In genomic region chr7:100495581-100496251, GRCm38 (mm10) we compare ENCODE assay signal across 7 mouse cellular contexts. TPM values are rescaled to one million over a fixed set of nuclear protein-coding genes. Genes with fewer than 3 reads are reported as not detected.
DNase-seq lines count a peak whose midpoint lies in the region; ATAC-seq lines count a peak whose summit lies in the region.

No protein-coding gene starts in this region.

- DNase-seq in Muller cell, postnatal 12 days (ENCODE audit: inconsistent ontology term): peak; percentile 52
- DNase-seq in frontal cortex, postnatal 14 days (ENCODE audit: low spot score in 2 of 2): peak; percentile 55 to 78
- peak; percentile 80 for DNase-seq in intestine, embryonic 14.5 days (ENCODE audit: low spot score)
- peak; percentile 75 to 85 for DNase-seq in left cerebral cortex, postnatal 10 days (ENCODE audit: extremely low spot score in 1 of 2, low spot score in 2 of 2)
- peak; percentile 69 to 73 for DNase-seq in right cerebral cortex, postnatal 36 days (ENCODE audit: low spot score in 2 of 2)

- H3K4me1 ChIP-seq in brown adipose tissue, adult 24 weeks (ENCODE audit: control insufficient read depth, insufficient read depth, insufficient read length, low read length): peaks cover 9% of the 10 kb centered on the region; the same call in 1 of the 2 replicates
- H3K4me1 ChIP-seq in intestine, embryonic 14.5 days (replicated peaks; ENCODE audit: control insufficient read depth, insufficient read depth, low read length): peaks cover 39% of the 10 kb centered on the region

- WGBS in intestine, embryonic 14.5 days: 19% methylated on average over 11 of the region's 11 CpGs

- H3K9ac ChIP-seq in intestine, embryonic 14.5 days (ENCODE audit: low read length): peak overlapping the region; percentile 16; the same call in 1 of the 2 replicates

- H3K9me3 ChIP-seq in intestine, embryonic 14.5 days (ENCODE audit: control insufficient read depth, low read length): no peaks in the 10 kb centered on the region

- peaks cover 26% of the 10 kb centered on the region for H3K36me3 ChIP-seq in intestine, embryonic 14.5 days (ENCODE audit: control insufficient read depth, insufficient read depth, low read length)

- peak; percentile 54 for ATAC-seq in intestine, embryonic 14.5 days (replicated peaks; ENCODE audit: low FRiP score, low TSS enrichment, low read depth)
- peak; percentile 74 for ATAC-seq in megakaryocyte, adult 5-6 weeks (ENCODE audit: poor library complexity, severe bottlenecking)

- H3K4me2 ChIP-seq in intestine, embryonic 14.5 days (ENCODE audit: low read length): peak overlapping the region; percentile 87

- intact Hi-C loops in left cerebral cortex, postnatal 10 days (cut with DNase I): no loop called here

- peak overlapping the region; percentile 72 for H3K4me3 ChIP-seq in brown adipose tissue, adult 24 weeks (ENCODE audit: insufficient read depth, low read depth, low read length)
- H3K4me3 ChIP-seq in intestine, embryonic 14.5 days (ENCODE audit: low read depth, low read length): peak overlapping the region; percentile 17

- H3K27ac ChIP-seq in brown adipose tissue, adult 24 weeks (replicated peaks; ENCODE audit: low read depth, low read length): peak overlapping the region; percentile 92
- H3K27ac ChIP-seq in intestine, embryonic 14.5 days (ENCODE audit: low read depth): peak overlapping the region; percentile 69

- no peaks in the 10 kb centered on the region for H3K27me3 ChIP-seq in intestine, embryonic 14.5 days (replicated peaks; ENCODE audit: control insufficient read depth, insufficient read depth, low read length)

RNA-seq across cellular contexts. Expression of gene Ucp2, which starts 2.6 kb away (rescaled TPM):
- polyA plus RNA-seq in brown adipose tissue, adult 24 weeks (2012; ENCODE audit: insufficient read depth, insufficient read length, missing spikeins): 54.8 and 55.8 TPM in 2 replicates
- 157 and 179 TPM in 2 replicates for polyA plus RNA-seq in intestine, embryonic 14.5 days (2014; fragmentation: Nextera tagmentation; extraction: Ambion mirVana)
- total RNA-seq in left cerebral cortex, postnatal 10 days (2021): 10 to 100 TPM; 57.7 to 80.5 TPM
- 702 and 742 TPM in 2 replicates for total RNA-seq in megakaryocyte, adult 5-6 weeks (2015)
- 316 and 332 TPM in 2 replicates for total RNA-seq in megakaryocyte, adult 5-6 weeks (2017)

RNA-seq across cellular contexts. Expression of gene Dnajb13, which starts 19.0 kb away (rescaled TPM):
- 2.6 and 2.7 TPM in 2 replicates for polyA plus RNA-seq in brown adipose tissue, adult 24 weeks (2012; ENCODE audit: insufficient read depth, insufficient read length, missing spikeins)
- polyA plus RNA-seq in intestine, embryonic 14.5 days (2014; fragmentation: Nextera tagmentation; extraction: Ambion mirVana): 0.24 and 0.26 TPM in 2 replicates
- total RNA-seq in left cerebral cortex, postnatal 10 days (2021): under 1 TPM; 0.47 to 0.54 TPM
- total RNA-seq in megakaryocyte, adult 5-6 weeks (2015): not detected in 2 replicates
- 0.16 and 0.44 TPM in 2 replicates for total RNA-seq in megakaryocyte, adult 5-6 weeks (2017)

RNA-seq across cellular contexts. Expression of gene Ucp3, which starts 22.9 kb away (rescaled TPM):
- polyA plus RNA-seq in brown adipose tissue, adult 24 weeks (2012; ENCODE audit: insufficient read depth, insufficient read length, missing spikeins): 61.6 and 107 TPM in 2 replicates
- polyA plus RNA-seq in intestine, embryonic 14.5 days (2014; fragmentation: Nextera tagmentation; extraction: Ambion mirVana): not detected in 2 replicates
- under 1 TPM; 0.69 to 0.79 TPM for total RNA-seq in left cerebral cortex, postnatal 10 days (2021)
- total RNA-seq in megakaryocyte, adult 5-6 weeks (2015): 0.07 TPM in 2 replicates
- 0.45 TPM in 1 of 2 replicates, not detected in the other for total RNA-seq in megakaryocyte, adult 5-6 weeks (2017)

RNA-seq across cellular contexts. Expression of gene Coa4, which starts 41.2 kb away (rescaled TPM):
- polyA plus RNA-seq in brown adipose tissue, adult 24 weeks (2012; ENCODE audit: insufficient read depth, insufficient read length, missing spikeins): 6.4 and 11.6 TPM in 2 replicates
- polyA plus RNA-seq in intestine, embryonic 14.5 days (2014; fragmentation: Nextera tagmentation; extraction: Ambion mirVana): 33.8 and 36.9 TPM in 2 replicates
- total RNA-seq in left cerebral cortex, postnatal 10 days (2021): 1 to 10 TPM; 7.8 to 9.0 TPM
- total RNA-seq in megakaryocyte, adult 5-6 weeks (2015): 24.7 and 31.5 TPM in 2 replicates
- 19.4 and 23.0 TPM in 2 replicates for total RNA-seq in megakaryocyte, adult 5-6 weeks (2017)

Comparison
In these comparisons a context has a peak if more than half of its experiments do, and no peak if none do; other contexts are left out.
1. Peak in every context shown above with its lines: DNase-seq, ATAC-seq, H3K4me3 ChIP-seq and H3K27ac ChIP-seq.